Mouse (Mus musculus): ENCODE data around the gene Sorcs2. TPM values are rescaled to one million over a fixed set of nuclear protein-coding genes. Genes with fewer than 3 reads are reported as not detected.

Sorcs2 gene
- polyA plus RNA-seq, 1 experiment from 2014 or later: 7.3 TPM

DNA sequence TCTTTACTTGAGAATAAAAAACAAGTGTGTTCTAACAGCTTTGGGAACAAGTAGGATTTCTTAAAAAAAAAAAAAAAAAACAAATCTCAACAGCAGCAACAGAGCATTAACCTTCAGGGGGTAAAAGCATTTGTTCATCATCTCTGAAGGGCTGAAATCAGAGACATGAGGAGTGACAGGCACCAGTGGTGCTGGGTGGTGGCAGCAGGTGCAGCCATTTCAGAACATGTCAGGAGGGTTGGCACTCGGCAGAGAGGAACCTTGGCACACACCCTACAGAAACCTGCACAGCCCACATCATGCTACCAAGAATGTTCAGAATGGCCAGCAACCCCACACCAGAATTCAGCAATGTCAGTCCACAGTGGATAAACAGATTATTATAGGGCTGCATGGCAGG lies 198.4 kb downstream of the Sorcs2 start:
- Histone ChIP-seq H3K9me3 (no peaks in the 10 kb centered on the region), H3K4me2 (replicated peaks) (no peak overlapping the region), H3K36me3 (no peaks in the 10 kb centered on the region), H3K9ac (replicated peaks) (no peak overlapping the region), H3K27me3 (no peaks in the 10 kb centered on the region), H3K4me3 (no peak overlapping the region), H3K27ac (replicated peaks) (no peak overlapping the region), H3K4me1 (peaks cover 3% of the 10 kb centered on the region)
- no peak for ATAC-seq (replicated peaks)
- 92% methylated on average over 1 of the region's 1 CpGs for WGBS

DNA sequence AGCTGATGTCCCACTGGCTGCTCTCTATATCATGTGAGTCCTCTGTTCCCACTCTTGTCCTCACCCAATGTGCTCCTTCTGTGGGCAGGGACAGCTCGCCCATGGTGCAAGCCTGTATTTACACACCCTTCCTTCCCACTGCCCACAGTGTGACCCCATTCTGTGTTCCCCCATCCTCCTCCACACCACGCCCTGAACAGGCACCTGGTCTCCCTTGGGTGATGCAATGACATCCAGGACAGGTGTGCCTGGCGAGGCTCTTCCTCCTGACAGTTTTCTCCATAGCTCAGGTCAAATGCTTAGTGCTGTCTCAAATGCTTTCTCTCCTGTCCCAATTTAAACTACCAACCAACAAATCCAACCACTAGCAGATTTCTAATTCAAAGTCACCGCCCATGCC lies 202.5 kb downstream of the Sorcs2 start:
- H3K4me2 ChIP-seq (replicated peaks): no peak overlapping the region
- ATAC-seq (replicated peaks): no peak
- peaks cover 6% of the 10 kb centered on the region for H3K4me1 ChIP-seq
- H3K4me3 ChIP-seq: no peak overlapping the region
- H3K9ac ChIP-seq (replicated peaks): no peak overlapping the region
- no peak overlapping the region for H3K27ac ChIP-seq (replicated peaks)
- 85% methylated on average over 4 of the region's 4 CpGs for WGBS
- H3K9me3 ChIP-seq: no peaks in the 10 kb centered on the region
- no peaks in the 10 kb centered on the region for H3K36me3 ChIP-seq
- H3K27me3 ChIP-seq: no peaks in the 10 kb centered on the region

DNA sequence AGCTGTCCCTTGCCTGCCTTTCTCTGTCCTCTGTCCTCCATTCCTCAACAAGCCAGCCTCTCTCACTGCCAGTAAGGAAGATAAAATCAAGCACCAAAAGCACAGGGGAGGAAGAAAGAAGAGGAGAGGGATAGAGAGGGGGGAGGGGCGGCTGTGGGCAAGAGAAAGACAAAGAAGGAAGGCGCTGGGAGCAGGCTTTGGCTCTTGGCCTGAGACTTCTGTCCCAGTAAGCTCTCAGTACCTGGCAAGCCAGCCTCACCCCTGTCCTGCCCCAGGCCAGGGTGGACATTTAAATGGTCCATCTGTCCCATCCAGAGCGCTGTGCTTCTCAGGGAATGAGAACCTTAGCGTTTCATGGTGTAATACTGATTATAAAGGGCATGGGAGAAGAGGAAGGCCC lies 203.3 kb downstream of the Sorcs2 start:
- 47% methylated on average over 4 of the region's 4 CpGs for WGBS
- Histone ChIP-seq H3K4me2 (replicated peaks) (no peak overlapping the region), H3K9ac (replicated peaks) (no peak overlapping the region), H3K27me3 (no peaks in the 10 kb centered on the region), H3K36me3 (no peaks in the 10 kb centered on the region), H3K4me3 (no peak overlapping the region), H3K27ac (replicated peaks) (no peak overlapping the region), H3K4me1 (peaks cover 6% of the 10 kb centered on the region), H3K9me3 (no peaks in the 10 kb centered on the region)
- ATAC-seq (replicated peaks): no peak

DNA sequence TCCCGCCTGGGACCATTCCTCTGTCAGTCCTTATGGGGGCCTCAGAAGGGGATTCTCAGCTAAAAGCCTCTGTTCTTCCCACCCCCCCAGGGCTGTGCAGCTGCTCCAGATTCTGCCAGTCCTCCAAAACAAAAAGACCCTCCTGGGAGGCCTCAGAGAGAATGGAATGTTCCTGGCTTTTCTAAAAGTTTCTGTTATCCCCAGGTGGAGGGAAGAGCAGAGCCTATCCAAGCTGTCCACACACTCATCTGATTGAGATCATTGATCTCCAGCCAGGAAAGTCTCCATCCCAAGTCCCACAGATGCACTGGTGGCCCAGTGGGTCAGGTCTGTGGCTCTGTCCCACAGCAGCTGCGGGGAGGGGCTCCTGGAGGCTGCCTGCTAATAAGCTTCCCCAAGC lies 205.3 kb downstream of the Sorcs2 start:
- no peaks in the 10 kb centered on the region for H3K36me3 ChIP-seq
- ATAC-seq (replicated peaks): no peak
- no peak overlapping the region for H3K4me3 ChIP-seq
- no peaks in the 10 kb centered on the region for H3K27me3 ChIP-seq
- WGBS: 74% methylated on average over 2 of the region's 2 CpGs
- no peak overlapping the region for H3K4me2 ChIP-seq (replicated peaks)
- H3K4me1 ChIP-seq: peaks cover 6% of the 10 kb centered on the region
- no peak overlapping the region for H3K9ac ChIP-seq (replicated peaks)
- H3K27ac ChIP-seq (replicated peaks): no peak overlapping the region
- no peaks in the 10 kb centered on the region for H3K9me3 ChIP-seq

DNA sequence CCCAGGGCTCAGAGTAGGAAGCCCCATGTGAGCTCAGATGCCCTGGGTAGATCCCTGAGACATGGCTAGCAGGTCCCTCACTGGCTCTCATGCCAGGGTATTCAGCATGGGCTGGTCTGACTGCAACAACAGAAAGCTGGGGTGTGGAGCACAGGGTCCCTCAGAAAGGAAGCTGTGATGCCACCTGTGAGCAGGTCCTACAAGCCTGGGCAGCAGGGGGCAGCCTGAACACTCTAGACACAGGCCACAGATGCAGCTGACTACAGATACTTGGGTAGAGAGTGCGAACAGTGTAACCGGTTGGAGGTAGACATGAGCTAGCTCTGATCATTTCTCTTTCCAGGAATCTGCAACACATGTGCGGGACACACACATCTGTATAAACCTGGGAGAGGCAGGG lies 206.1 kb downstream of the Sorcs2 start:
- Histone ChIP-seq H3K4me2 (replicated peaks) (no peak overlapping the region), H3K9ac (replicated peaks) (no peak overlapping the region), H3K4me1 (peaks cover 6% of the 10 kb centered on the region), H3K4me3 (no peak overlapping the region), H3K27ac (replicated peaks) (no peak overlapping the region), H3K27me3 (no peaks in the 10 kb centered on the region), H3K36me3 (no peaks in the 10 kb centered on the region), H3K9me3 (no peaks in the 10 kb centered on the region)
- WGBS: 89% methylated on average over 3 of the region's 3 CpGs
- no peak for ATAC-seq (replicated peaks)

GRCm38 (mm10) chr5:36191285-36191684 lies 206.7 kb downstream of the Sorcs2 start:
- no peak overlapping the region for H3K9ac ChIP-seq (replicated peaks)
- H3K4me3 ChIP-seq: no peak overlapping the region
- no peaks in the 10 kb centered on the region for H3K9me3 ChIP-seq
- no peaks in the 10 kb centered on the region for H3K36me3 ChIP-seq
- no peaks in the 10 kb centered on the region for H3K27me3 ChIP-seq
- ATAC-seq (replicated peaks): no peak
- H3K4me1 ChIP-seq: peaks cover 6% of the 10 kb centered on the region
- WGBS: 92% methylated on average over 4 of the region's 4 CpGs
- no peak overlapping the region for H3K27ac ChIP-seq (replicated peaks)
- no peak overlapping the region for H3K4me2 ChIP-seq (replicated peaks)

DNA sequence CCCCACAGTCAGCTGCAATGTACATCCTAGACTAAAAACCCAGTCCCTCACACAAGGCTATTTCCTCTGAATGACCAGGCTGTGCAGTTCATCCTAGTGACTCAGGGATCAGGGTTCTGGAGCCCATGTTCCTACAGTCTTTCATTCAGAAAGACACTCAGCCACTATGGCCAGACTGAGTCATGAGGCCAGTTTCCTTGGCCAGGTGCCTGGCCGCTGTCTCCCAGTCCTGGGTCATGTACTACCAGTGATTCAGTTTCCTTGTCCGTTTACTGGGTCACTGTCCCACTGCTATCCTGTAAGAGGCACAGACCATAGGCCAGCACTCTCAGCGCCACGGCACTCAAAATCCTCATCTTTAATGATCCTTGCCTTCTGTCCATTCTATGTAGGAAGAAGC lies 209.6 kb downstream of the Sorcs2 start:
- no peak overlapping the region for H3K27ac ChIP-seq (replicated peaks)

GRCm38 (mm10) chr5:36186294-36187053 lies 211.5 kb downstream of the Sorcs2 start:
- WGBS: 66% methylated on average over 8 of the region's 8 CpGs
- H3K4me1 ChIP-seq: no peaks in the 10 kb centered on the region
- no peaks in the 10 kb centered on the region for H3K36me3 ChIP-seq
- no peak overlapping the region for H3K27ac ChIP-seq (replicated peaks)
- H3K9ac ChIP-seq (replicated peaks): no peak overlapping the region
- no peak overlapping the region for H3K4me2 ChIP-seq (replicated peaks)
- ATAC-seq (replicated peaks): no peak
- no peaks in the 10 kb centered on the region for H3K27me3 ChIP-seq
- no peak overlapping the region for H3K4me3 ChIP-seq
- no peaks in the 10 kb centered on the region for H3K9me3 ChIP-seq

More for the DNA sequence above, 209.6 kb downstream of the Sorcs2 start:
- H3K9me3 ChIP-seq: no peaks in the 10 kb centered on the region
- H3K9ac ChIP-seq (replicated peaks): no peak overlapping the region
- no peaks in the 10 kb centered on the region for H3K4me1 ChIP-seq
- H3K4me2 ChIP-seq (replicated peaks): no peak overlapping the region
- H3K36me3 ChIP-seq: no peaks in the 10 kb centered on the region
- no peak overlapping the region for H3K4me3 ChIP-seq
- no peak for ATAC-seq (replicated peaks)
- 89% methylated on average over 4 of the region's 4 CpGs for WGBS
- no peaks in the 10 kb centered on the region for H3K27me3 ChIP-seq

- no peak overlapping the region for H3K4me2 ChIP-seq (replicated peaks)
- H3K27ac ChIP-seq (replicated peaks): no peak overlapping the region
- H3K27me3 ChIP-seq: no peaks in the 10 kb centered on the region
- no peaks in the 10 kb centered on the region for H3K36me3 ChIP-seq
- ATAC-seq (replicated peaks): no peak
- no peak overlapping the region for H3K4me3 ChIP-seq
- H3K4me1 ChIP-seq: no peaks in the 10 kb centered on the region
- H3K9ac ChIP-seq (replicated peaks): no peak overlapping the region
- no peaks in the 10 kb centered on the region for H3K9me3 ChIP-seq
- 80% methylated on average over 7 of the region's 7 CpGs for WGBS
Observed at GRCm38 (mm10) chr5:36182326-36182725, 215.6 kb downstream of the Sorcs2 start.

DNA sequence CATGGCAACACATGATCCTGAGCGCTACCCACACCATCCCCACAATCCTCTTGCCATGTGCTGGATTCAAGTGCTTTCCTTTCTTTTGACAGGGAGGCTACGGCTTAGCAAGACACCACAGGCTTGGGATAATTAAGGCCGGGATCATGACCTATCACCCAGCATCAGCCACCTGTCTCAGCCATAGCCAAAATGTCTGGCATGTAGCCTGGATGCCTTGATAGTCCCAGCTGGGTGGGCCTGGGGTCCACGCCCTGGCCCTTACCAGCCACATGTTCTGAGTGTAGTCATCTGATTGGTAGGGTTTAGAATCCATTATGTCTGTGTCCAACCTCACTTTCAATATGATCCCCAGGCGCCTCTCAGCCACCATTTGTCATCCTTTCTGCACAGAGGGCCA lies 218.2 kb downstream of the Sorcs2 start:
- no peak for ATAC-seq (replicated peaks)
- H3K27ac ChIP-seq (replicated peaks): no peak overlapping the region
- no peaks in the 10 kb centered on the region for H3K27me3 ChIP-seq
- H3K9me3 ChIP-seq: no peaks in the 10 kb centered on the region
- H3K36me3 ChIP-seq: no peaks in the 10 kb centered on the region
- no peak overlapping the region for H3K4me2 ChIP-seq (replicated peaks)
- H3K4me1 ChIP-seq: peaks cover 7% of the 10 kb centered on the region
- 89% methylated on average over 5 of the region's 5 CpGs for WGBS
- no peak overlapping the region for H3K9ac ChIP-seq (replicated peaks)
- no peak overlapping the region for H3K4me3 ChIP-seq

- no peak overlapping the region for H3K9ac ChIP-seq (replicated peaks)
- H3K27ac ChIP-seq (replicated peaks): no peak overlapping the region
- 99% methylated on average over 3 of the region's 3 CpGs for WGBS
- no peak overlapping the region for H3K4me2 ChIP-seq (replicated peaks)
- H3K27me3 ChIP-seq: no peaks in the 10 kb centered on the region
- H3K9me3 ChIP-seq: no peaks in the 10 kb centered on the region
- H3K4me1 ChIP-seq: peaks cover 9% of the 10 kb centered on the region
- no peak for ATAC-seq (replicated peaks)
- no peaks in the 10 kb centered on the region for H3K36me3 ChIP-seq
- H3K4me3 ChIP-seq: no peak overlapping the region
Observed at GRCm38 (mm10) chr5:36178785-36179184, 219.2 kb downstream of the Sorcs2 start.

GRCm38 (mm10) chr5:36178215-36178614 lies 219.7 kb downstream of the Sorcs2 start:
- no peak overlapping the region for H3K4me2 ChIP-seq (replicated peaks)

GRCm38 (mm10) chr5:36176873-36177272 lies 221.1 kb downstream of the Sorcs2 start:
- 97% methylated on average over 4 of the region's 4 CpGs for WGBS
- Histone ChIP-seq H3K4me3 (no peak overlapping the region), H3K36me3 (no peaks in the 10 kb centered on the region), H3K4me2 (replicated peaks) (no peak overlapping the region), H3K9me3 (no peaks in the 10 kb centered on the region), H3K27ac (replicated peaks) (no peak overlapping the region), H3K4me1 (peaks cover 9% of the 10 kb centered on the region), H3K9ac (replicated peaks) (no peak overlapping the region), H3K27me3 (no peaks in the 10 kb centered on the region)
- ATAC-seq (replicated peaks): no peak

More at GRCm38 (mm10) chr5:36178215-36178614, 219.7 kb downstream of the Sorcs2 start:
- 70% methylated on average over 7 of the region's 7 CpGs for WGBS
- ATAC-seq (replicated peaks): no peak
- Histone ChIP-seq H3K27me3 (no peaks in the 10 kb centered on the region), H3K9ac (replicated peaks) (no peak overlapping the region), H3K4me3 (no peak overlapping the region), H3K9me3 (no peaks in the 10 kb centered on the region), H3K27ac (replicated peaks) (no peak overlapping the region), H3K36me3 (no peaks in the 10 kb centered on the region), H3K4me1 (peaks cover 9% of the 10 kb centered on the region)
